Mouse (Mus musculus) spleen, adult 12 weeks (tissue): ENCODE data around the gene Ryr1.
"Not testable (repeated sequence)": the region's sequence is repeated elsewhere in the genome, so short reads cannot be mapped to it uniquely, and the experiment has no call there.

ENCODE experiments used
- DNase-seq: peaks from one replicate; pipeline ENCODE4 v3.0.0; 2022; ENCODE audit warnings: low spot score

Ryr1 gene

GRCm38 (mm10) chr7:29084411-29084810, 40.6 kb downstream of the Ryr1 start:
- no peak for DNase-seq

GRCm38 (mm10) chr7:29079419-29079950, 45.5 kb downstream of the Ryr1 start:
- DNase-seq = no peak

- no peak for DNase-seq
Measured at GRCm38 (mm10) chr7:29076977-29077376, 48.0 kb downstream of the Ryr1 start.

- no peak for DNase-seq
Measured at GRCm38 (mm10) chr7:29075208-29075607, 49.8 kb downstream of the Ryr1 start.

GRCm38 (mm10) chr7:29072689-29073088, 52.3 kb downstream of the Ryr1 start:
- no peak for DNase-seq

- no peak for DNase-seq
Measured at GRCm38 (mm10) chr7:29071169-29071891, 53.6 kb downstream of the Ryr1 start.

- DNase-seq = no peak
Measured at GRCm38 (mm10) chr7:29070364-29071168, 54.4 kb downstream of the Ryr1 start.

GRCm38 (mm10) chr7:29067758-29068157, 57.2 kb downstream of the Ryr1 start:
- DNase-seq = no peak

GRCm38 (mm10) chr7:29063476-29063875, 61.5 kb downstream of the Ryr1 start:
- DNase-seq = not testable (repeated sequence)

GRCm38 (mm10) chr7:29061522-29062037, 63.4 kb downstream of the Ryr1 start:
- DNase-seq = no peak

GRCm38 (mm10) chr7:29059445-29059844, 65.5 kb downstream of the Ryr1 start:
- no peak for DNase-seq

- DNase-seq = no peak
Measured at GRCm38 (mm10) chr7:29052821-29053220, 72.2 kb downstream of the Ryr1 start.

- DNase-seq = no peak
Measured at GRCm38 (mm10) chr7:29050797-29051196, 74.2 kb downstream of the Ryr1 start.

GRCm38 (mm10) chr7:29048615-29049014, 76.4 kb downstream of the Ryr1 start:
- DNase-seq = no peak

GRCm38 (mm10) chr7:29048070-29048469, 76.9 kb downstream of the Ryr1 start:
- no peak for DNase-seq

GRCm38 (mm10) chr7:29046533-29046932, 78.4 kb downstream of the Ryr1 start:
- DNase-seq = no peak

GRCm38 (mm10) chr7:29044302-29044701, 80.7 kb downstream of the Ryr1 start:
- DNase-seq = no peak

GRCm38 (mm10) chr7:29043674-29044057, 81.3 kb downstream of the Ryr1 start:
- DNase-seq = no peak

GRCm38 (mm10) chr7:29043016-29043673, 81.8 kb downstream of the Ryr1 start:
- DNase-seq = no peak

GRCm38 (mm10) chr7:29041194-29041593, 83.8 kb downstream of the Ryr1 start:
- DNase-seq = no peak

GRCm38 (mm10) chr7:29039985-29040661, 84.9 kb downstream of the Ryr1 start:
- no peak for DNase-seq

GRCm38 (mm10) chr7:29039604-29039984, 85.4 kb downstream of the Ryr1 start:
- DNase-seq = peak; percentile 78
